Mouse (Mus musculus): ENCODE results near the gene Igsf11. TPM values are rescaled to one million over a fixed set of nuclear protein-coding genes. Genes with fewer than 3 reads are reported as not detected.
A peak's percentile ranks its signal among the peaks of the same experiment; 100 is the strongest.

Gene Igsf11
- total RNA-seq (2017) = not detected in 2 replicates

DNA sequence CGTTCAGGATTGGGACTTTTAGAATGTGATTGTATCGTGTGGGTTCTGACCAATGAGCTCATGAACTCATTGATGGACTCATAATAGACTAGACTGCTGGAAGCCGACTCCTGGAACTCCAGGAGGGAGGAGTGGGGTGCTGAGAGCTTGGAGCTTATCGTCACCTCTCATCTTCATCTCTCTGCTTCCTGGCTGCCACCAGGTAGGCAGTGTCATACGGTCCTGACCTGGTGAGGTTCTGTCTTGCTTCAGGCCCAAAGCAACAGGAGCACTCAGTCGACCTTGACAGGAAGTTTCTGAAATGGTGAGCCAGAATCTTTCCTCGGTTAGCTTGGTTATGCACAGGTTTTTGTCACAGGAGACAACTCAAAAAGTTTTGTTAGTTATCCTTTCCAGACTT is at the start of gene Igsf11:
Gene Igsf11 (plus strand): TSS at position 301 of the 400 bp plus-strand sequence.
- no peak for ATAC-seq (ENCODE audit: extremely low read depth, insufficient number of reproducible peaks, low FRiP score, poor library complexity, severe bottlenecking)

DNA sequence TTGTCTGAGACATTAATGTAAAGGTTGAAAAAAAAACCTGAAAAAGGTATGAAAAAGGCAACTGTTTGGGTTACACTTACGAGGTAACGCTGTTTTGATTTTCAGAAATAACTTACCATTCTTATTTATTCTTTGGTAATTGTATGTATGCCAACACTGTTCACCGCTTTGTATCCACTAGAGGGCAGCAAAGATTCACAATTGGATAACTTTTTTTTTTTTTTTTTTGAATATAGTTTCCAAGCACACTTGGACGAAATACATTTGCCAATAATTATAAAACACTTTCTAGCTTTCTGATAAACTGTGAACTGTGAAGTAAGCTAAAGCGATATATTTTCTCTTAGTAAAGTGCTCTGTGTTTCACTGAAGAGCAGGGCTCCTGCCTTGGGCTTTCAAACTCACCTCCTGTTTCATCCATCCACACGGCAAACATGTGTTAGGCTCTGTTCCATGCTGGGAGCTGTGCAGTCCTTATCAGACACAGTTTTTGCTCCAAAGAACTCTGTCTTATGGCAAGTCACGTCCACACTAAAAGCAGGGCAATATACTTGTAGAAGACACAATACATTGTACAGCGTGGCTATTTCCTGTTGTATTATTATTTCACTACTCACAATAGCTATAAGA is 34.2 kb upstream of the Igsf11 start:
- ATAC-seq (ENCODE audit: extremely low read depth, insufficient number of reproducible peaks, low FRiP score, poor library complexity, severe bottlenecking) = no peak

DNA sequence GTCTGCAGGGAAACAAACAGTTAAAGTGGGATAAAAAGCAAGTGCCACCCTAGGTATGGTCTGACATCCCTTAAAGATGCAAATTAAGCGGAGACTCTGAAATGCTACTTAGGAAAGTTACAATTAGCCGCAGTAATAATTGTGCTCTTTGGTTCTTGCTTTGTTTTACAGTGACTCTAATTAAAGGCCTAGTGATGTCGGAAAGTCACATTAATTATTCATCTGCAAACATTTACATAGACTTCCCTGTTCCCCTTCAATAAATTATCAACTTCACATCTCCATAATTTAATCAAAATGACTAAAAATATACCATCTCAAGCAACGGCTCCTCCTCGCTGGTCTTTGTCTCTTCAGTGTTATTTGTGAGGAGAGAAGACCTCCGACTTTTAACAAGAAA is 31.9 kb upstream of the Igsf11 start:
- no peak for ATAC-seq (ENCODE audit: extremely low read depth, insufficient number of reproducible peaks, low FRiP score, poor library complexity, severe bottlenecking)

- ATAC-seq (ENCODE audit: extremely low read depth, insufficient number of reproducible peaks, low FRiP score, poor library complexity, severe bottlenecking) = no peak
Observed at GRCm38 (mm10) chr16:38864358-38864757, 28.1 kb upstream of the Igsf11 start.

DNA sequence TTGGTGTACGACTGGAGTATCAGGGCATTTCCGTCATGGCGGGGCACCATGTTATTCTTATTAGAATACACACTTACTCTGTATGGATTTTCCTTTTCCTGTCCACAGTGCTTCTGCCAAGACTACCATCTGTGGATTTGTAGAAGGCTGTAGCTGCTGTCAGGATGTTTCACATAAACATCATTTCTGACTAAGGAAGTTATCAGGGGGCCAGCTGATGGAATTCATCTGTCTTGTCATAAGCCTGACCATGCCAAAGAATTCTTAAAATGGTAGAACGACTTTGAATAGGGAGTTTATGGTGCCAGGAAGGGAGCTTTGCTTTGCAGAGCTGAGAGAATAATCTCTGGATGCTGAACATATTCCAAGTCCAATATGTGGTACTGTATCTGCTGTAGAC is 19.2 kb upstream of the Igsf11 start:
- no peak for ATAC-seq (ENCODE audit: extremely low read depth, insufficient number of reproducible peaks, low FRiP score, poor library complexity, severe bottlenecking)

- no peak for ATAC-seq (ENCODE audit: extremely low read depth, insufficient number of reproducible peaks, low FRiP score, poor library complexity, severe bottlenecking)
Observed at GRCm38 (mm10) chr16:38874481-38874880, 18.0 kb upstream of the Igsf11 start.

GRCm38 (mm10) chr16:38898816-38899425 is 6.5 kb downstream of the Igsf11 start:
- no peak for ATAC-seq (ENCODE audit: extremely low read depth, insufficient number of reproducible peaks, low FRiP score, poor library complexity, severe bottlenecking)

- ATAC-seq (ENCODE audit: extremely low read depth, insufficient number of reproducible peaks, low FRiP score, poor library complexity, severe bottlenecking) = no peak
Observed at GRCm38 (mm10) chr16:38900024-38900423, 7.6 kb downstream of the Igsf11 start.

DNA sequence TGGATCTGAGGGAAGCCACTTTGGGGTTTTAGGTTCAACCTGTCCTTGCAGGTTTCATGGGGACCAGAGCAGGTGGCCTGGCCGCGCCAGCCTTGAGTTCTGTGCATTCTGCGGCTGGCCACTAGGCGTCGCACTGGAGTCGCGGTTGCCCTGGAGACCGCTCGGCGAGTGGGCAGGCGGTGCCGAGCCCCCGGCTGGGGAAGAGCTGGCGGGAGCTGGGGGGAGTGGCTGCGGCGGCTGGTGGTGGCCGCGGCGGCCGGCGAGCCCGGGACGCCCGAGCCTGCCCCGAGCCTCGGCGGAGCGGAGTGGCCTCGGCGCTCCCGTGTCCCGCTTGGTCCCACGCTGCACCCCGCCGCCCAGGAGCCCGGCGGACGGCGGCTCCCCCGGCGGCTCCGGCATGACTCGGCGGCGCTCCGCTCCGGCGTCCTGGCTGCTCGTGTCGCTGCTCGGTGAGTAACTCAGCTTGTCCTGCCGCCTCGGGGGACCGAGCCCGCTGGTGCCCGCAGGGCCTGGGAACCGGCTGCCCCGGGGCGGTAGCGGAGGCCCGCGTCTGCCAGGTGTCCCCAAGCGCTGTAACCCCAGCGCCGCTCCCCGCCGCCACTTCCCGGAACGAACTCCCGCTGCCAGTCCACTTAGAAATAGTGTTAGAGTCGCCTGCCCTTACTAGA is 9.8 kb downstream of the Igsf11 start:
- ATAC-seq (ENCODE audit: extremely low read depth, insufficient number of reproducible peaks, low FRiP score, poor library complexity, severe bottlenecking) = peak; percentile 70; the same call in 1 of the 2 replicates

DNA sequence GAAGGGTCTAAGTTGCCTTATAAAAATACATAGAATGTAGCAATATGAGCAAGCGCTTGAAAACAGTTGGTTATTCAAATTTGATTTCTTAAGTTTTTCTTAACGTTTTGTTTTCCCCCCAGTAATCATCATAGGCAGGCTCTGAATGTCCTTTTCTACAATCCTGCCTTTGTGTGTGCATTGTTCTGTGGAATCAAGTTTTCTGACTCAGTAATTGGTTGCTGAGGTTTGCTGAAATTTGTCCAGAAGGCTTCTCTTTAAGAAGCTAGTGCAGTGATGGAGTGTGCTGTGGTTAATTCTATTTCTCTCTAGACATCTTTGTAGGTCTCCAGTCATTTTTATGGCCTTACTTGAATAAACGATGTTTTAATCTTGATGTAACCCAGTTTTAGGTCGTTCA is 10.5 kb downstream of the Igsf11 start:
- ATAC-seq (ENCODE audit: extremely low read depth, insufficient number of reproducible peaks, low FRiP score, poor library complexity, severe bottlenecking) = no peak

- ATAC-seq (ENCODE audit: extremely low read depth, insufficient number of reproducible peaks, low FRiP score, poor library complexity, severe bottlenecking) = no peak
Observed at GRCm38 (mm10) chr16:38904202-38904601, 11.7 kb downstream of the Igsf11 start.

GRCm38 (mm10) chr16:38905911-38906310 is 13.4 kb downstream of the Igsf11 start:
- ATAC-seq (ENCODE audit: extremely low read depth, insufficient number of reproducible peaks, low FRiP score, poor library complexity, severe bottlenecking) = no peak

DNA sequence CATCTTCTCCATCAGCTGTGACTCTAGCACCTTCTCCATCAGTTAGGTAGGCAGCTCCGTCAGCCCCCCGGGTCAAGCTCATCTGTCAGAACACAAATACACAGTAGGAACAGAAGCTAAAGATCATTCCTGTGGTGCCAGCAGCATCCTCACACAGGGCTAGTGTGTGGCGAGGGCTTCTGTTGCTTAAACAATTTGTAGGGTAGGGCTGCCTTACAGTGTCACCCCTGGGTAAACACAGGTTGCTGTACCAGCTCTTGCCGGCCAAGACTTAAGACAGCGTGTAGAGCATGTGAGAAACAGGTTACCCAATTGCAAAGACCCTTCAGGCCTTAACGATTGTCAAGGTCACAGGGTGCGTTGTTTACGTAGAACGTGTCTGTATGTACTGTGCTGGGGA is 15.8 kb downstream of the Igsf11 start:
- ATAC-seq (ENCODE audit: extremely low read depth, insufficient number of reproducible peaks, low FRiP score, poor library complexity, severe bottlenecking) = no peak

DNA sequence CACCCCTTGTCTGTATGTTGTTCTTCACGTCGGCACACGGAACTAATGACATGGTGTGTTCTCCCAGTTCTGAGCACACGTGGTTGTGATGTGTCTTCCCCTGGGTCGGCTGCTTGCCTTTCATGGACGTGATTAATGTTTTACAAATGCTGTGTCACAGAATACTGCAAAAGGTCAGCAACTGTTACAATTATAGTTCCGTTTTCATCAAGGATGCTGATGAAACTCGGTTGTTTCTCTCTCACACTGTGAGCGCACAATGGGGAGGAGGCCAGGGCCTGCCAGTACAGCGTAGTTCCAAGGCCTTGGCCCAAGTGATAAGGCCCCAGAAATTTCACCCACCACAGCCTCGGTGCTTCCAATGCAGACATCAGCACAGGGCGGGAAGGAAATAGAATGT is 17.0 kb downstream of the Igsf11 start:
- ATAC-seq (ENCODE audit: extremely low read depth, insufficient number of reproducible peaks, low FRiP score, poor library complexity, severe bottlenecking) = no peak

- no peak for ATAC-seq (ENCODE audit: extremely low read depth, insufficient number of reproducible peaks, low FRiP score, poor library complexity, severe bottlenecking)
Observed at GRCm38 (mm10) chr16:38910088-38910487, 17.6 kb downstream of the Igsf11 start.

DNA sequence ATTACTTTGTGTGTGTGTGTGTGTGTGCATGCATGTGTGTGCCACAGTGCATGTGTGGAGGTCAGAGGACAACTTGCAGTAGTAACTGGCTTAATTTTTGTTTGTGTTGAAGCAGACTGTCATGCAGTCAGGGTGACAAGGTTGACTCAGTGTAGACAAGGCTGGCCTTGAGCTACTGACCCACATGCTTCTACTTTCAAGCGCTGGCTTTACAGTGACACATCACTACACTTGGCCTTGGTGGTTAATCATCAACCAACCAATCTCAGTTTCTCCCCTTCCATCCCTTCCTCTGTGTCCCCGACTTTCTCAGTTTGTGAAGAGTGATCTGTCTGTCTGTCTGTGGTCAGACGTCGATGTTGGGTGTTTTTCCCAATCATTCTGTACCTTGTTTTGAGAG is 23.0 kb downstream of the Igsf11 start:
- no peak for ATAC-seq (ENCODE audit: extremely low read depth, insufficient number of reproducible peaks, low FRiP score, poor library complexity, severe bottlenecking)

DNA sequence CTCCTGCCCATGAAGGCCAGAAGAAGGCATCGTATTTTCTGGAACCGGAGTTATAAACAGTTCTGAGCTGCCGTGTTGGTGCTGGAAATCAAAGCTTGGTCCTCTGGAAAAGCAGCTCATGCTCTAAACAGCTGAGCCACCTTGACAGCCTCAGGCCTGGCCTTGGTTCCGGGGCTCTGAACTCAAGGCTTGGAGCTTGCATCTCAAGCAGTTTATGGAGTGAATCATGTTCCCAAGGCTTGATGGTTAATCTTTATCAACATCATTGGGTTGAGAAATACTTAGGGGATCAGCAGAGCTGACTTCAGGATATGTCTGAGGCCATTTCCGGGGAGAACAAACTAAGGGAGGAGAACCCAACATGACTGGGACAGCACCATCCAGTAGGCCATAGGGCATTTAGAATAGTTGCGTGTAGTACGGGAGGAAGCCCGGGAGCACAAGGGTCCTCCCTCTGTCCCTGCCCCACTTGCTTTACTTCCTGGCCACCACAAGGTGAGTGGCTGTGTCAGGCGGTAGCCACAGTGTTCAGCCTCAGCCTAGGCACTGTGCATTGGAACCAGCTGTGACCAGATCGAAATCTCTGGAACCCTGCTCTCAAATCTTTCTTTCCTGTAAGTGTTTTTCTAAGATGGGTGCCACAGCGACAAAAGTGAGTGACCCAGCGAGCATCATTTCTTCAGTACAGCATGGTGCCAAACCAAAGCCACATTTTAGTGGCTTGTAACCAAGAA is 23.7 kb downstream of the Igsf11 start:
- no peak for ATAC-seq (ENCODE audit: extremely low read depth, insufficient number of reproducible peaks, low FRiP score, poor library complexity, severe bottlenecking)

- no peak for ATAC-seq (ENCODE audit: extremely low read depth, insufficient number of reproducible peaks, low FRiP score, poor library complexity, severe bottlenecking)
Observed at GRCm38 (mm10) chr16:38916885-38917284, 24.4 kb downstream of the Igsf11 start.

DNA sequence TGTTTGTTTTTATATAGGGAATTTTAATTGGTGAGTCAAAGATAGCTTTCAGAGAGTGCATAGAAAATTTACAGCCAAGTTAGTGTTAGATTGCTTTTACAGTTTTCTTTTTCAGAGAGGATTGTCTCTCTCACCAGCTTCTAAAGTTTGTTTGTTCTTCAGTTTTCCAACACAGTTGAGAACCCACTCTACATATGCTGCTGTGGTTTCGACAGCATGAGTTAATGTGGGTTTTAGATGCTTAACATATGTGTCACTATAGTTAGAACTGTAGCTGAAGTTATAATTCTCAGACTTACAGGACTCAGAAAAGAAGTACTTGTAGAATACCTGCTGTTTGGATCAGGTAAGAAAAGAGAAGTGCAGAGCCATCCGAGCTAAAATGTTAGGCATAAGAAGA is 25.6 kb downstream of the Igsf11 start:
- no peak for ATAC-seq (ENCODE audit: extremely low read depth, insufficient number of reproducible peaks, low FRiP score, poor library complexity, severe bottlenecking)

DNA sequence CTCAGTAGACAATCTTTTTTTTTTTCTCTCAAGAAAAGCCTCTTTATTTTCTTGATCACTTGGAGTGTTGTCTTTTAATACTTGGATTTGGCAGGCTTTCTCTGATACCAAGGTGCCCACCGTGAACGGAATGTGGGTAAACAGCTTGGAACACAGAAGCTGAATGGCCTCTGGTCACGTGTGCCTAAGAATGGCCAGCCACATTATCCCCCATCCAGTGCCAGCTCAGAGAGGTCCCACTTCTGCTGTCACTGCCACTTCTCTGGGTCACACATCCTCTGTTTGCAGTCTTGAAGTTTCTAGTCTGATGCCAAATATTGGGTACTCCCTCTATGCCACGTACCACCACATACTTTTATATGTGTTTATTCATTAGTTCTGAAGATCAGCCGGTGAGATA is 28.0 kb downstream of the Igsf11 start:
- ATAC-seq (ENCODE audit: extremely low read depth, insufficient number of reproducible peaks, low FRiP score, poor library complexity, severe bottlenecking) = no peak

Data from neutrophil, adult 5-6 weeks (primary cell).